Mouse (Mus musculus) embryonic stem cell, embryonic (primary cell): ENCODE measurements around the gene Actg1.

Experiments
- CTCF ChIA-PET, 4 experiments: fragments of 300-600 bp in 2 of 4; fragments of 350-600 bp in 2 of 4; sonication (Branson Sonifier 250); formaldehyde crosslinking; loops; one replicate each; lab custom pipeline; 2022; ENCODE audit warnings: inconsistent platforms in 2 of 4; lab: Charles Lee
- POLR2A ChIA-PET, 4 experiments: fragments of 300-600 bp in 2 of 4; fragments of 350-600 bp in 2 of 4; sonication (Branson Sonifier 250); formaldehyde crosslinking; loops; one replicate each; lab custom pipeline; 2022; ENCODE audit warnings: antibody characterized with exemption in 4 of 4, inconsistent platforms in 1 of 4; lab: Charles Lee

Gene Actg1

DNA sequence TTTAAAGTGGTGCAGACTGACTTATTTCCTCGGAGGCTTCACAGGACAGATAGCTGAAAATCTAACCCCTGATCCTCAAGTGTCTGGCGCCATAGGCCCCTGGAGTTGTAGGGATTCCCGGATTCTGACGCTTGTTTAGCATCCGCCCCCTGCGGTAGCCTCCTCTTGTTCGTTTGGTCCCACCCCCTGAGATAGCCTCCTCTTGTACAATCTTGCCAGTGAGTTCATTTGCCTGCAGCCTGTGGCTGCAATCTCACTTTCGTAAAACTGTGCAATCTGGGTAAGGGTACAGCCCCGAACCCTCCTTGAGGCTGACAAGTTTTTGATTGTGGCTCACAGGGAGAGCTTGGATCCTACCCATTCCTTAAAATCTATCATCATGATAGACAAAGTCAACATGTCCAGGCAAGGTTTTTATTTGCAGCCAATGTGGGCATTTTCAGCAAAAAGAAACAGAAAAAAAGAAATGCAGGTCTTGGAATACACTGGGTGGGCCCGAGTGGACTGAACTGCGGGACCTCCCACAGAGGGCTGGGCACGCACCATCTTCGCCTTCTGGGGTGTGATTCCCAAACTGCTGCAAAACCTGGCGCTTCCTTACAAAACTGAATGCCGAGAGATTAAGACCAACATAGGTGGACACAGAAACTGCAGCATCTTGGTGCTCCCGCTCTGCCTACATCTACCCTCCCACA lies 33.5 kb downstream of the Actg1 start:
- ChIA-PET POLR2A (interaction anchor here in 3 of 4 experiments (0.6 to 2.0 kb wide), 19 partner anchors 9 to 376 kb away, joined by 3 to 9 read pairs (median 4); partner anchors contain the start of genes Arl16 (in 1 of the 3), Bahcc1 (in 1 of the 3), Baiap2 (in 1 of the 3) and P4hb (in 1 of the 3)), CTCF (interaction anchor here in 3 of 4 experiments (0.5 to 2.0 kb wide), 5 partner anchors 23 to 250 kb away, joined by 3 to 11 read pairs (median 5); no protein-coding TSS in a partner anchor)

GRCm38 (mm10) chr11:120313906-120314685 lies 34.2 kb downstream of the Actg1 start:
- ChIA-PET POLR2A (interaction anchor here in 3 of 4 experiments (0.5 to 1.3 kb wide), 7 partner anchors 9 to 1057 kb away, joined by 3 to 7 read pairs (median 4); partner anchors contain the start of gene Sirt7 (in 1 of the 3)), CTCF (interaction anchor here in 1 of 4 experiments (0.5 kb wide), 1 partner anchor 24 kb away, joined by 11 read pairs; no protein-coding TSS in a partner anchor)

GRCm38 (mm10) chr11:120312069-120312468 lies 36.3 kb downstream of the Actg1 start:
- ChIA-PET POLR2A (interaction anchor here in 2 of 4 experiments (0.8 to 1.9 kb wide), 24 partner anchors 13 to 283 kb away, joined by 3 to 7 read pairs (median 3); partner anchors contain the start of genes Arl16 (in 1 of the 2), Cep131 (in 1 of the 2), Faap100 (in 1 of the 2) and Slc38a10 (in 1 of the 2)), CTCF (interaction anchor here in 2 of 4 experiments (0.7 to 1.2 kb wide), 5 partner anchors 15 to 395 kb away, joined by 3 to 4 read pairs (median 3); no protein-coding TSS in a partner anchor)

DNA sequence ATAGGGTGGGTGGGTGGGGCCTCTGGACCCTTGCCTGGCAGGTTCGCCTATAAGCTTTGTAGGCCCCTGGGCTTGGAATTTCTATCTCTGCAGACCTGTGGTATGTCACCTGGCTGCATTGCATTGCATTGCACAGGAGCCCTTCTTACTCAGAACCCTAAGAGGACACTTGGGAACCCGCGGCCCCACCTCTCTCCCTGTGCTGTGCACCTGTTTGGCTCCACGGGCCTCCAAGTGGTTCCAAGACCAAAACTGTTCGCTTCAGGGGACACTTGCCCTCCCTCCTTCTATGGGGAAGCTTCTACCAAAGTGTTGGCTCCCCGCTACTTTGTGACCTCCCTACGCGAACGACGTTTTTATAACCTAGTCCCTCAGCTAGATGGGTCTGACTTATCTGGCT lies 36.8 kb downstream of the Actg1 start:
- ChIA-PET POLR2A (interaction anchor here in 3 of 4 experiments (0.6 to 1.9 kb wide), 28 partner anchors 12 to 282 kb away, joined by 3 to 7 read pairs (median 3); partner anchors contain the start of genes Slc38a10 (in 2 of the 3), Arl16 (in 1 of the 3), Cep131 (in 1 of the 3) and Faap100 (in 1 of the 3)), CTCF (interaction anchor here in 3 of 4 experiments (0.5 to 1.2 kb wide), 6 partner anchors 14 to 396 kb away, joined by 3 to 4 read pairs (median 3); no protein-coding TSS in a partner anchor)

- POLR2A ChIA-PET, result interaction anchor here in 3 of 4 experiments (0.6 to 1.9 kb wide), 15 partner anchors 17 to 281 kb away, joined by 3 to 7 read pairs (median 3); partner anchors contain the start of genes Arl16 (in 1 of the 3) and Slc38a10 (in 1 of the 3)
- CTCF ChIA-PET, result interaction anchor here in 2 of 4 experiments (0.5 to 1.2 kb wide), 4 partner anchors 13 to 197 kb away, joined by 3 to 4 read pairs (median 3); no protein-coding TSS in a partner anchor
Measured at GRCm38 (mm10) chr11:120310813-120311312, 37.5 kb downstream of the Actg1 start.

DNA sequence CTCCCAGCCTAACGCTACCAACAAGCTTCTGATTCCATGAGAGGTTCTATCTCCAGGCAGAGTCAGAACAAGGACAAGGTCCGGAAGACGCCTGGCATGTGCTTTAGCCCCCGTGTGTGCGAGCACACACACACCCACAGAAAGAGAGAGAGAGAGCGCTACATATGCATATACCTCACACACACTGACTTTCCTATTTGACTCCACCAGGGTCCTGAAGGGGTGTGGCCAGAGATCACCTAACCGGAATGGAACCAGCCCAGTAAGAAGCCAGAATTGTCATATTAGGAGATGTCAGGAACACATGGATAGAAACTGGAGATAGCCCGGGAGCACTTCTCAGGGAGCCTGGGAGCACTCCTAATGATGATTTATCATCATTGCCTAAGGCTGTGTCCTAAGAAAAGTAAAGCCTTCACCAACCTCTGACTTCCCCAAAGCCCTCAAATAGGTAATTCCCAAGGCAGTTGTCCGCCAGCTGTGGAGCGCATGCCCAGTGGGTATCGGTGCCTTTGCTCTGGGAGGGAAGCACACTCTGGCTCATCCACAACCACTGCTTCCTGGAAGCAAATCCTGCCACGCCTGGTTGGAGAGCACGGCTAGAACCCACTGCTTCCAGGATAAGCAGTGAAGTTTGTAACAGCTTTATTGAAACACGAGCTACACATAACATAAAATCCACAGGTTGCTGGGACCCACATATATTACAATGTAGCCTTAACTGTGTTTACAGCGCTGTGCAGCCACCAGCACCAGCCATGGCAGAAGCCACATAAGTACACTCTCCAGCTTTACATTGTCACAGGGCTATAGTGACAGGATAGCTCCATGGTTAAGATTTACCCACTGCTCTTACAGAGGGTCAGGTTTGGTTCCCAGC lies 39.7 kb downstream of the Actg1 start:
- ChIA-PET POLR2A (interaction anchor here in 3 of 4 experiments (0.6 to 2.3 kb wide), 20 partner anchors 8 to 366 kb away, joined by 3 to 10 read pairs (median 4); partner anchors contain the start of genes Baiap2 (in 2 of the 3), Bahcc1 (in 1 of the 3), Gcgr (in 1 of the 3) and Slc38a10 (in 1 of the 3)), CTCF (interaction anchor here (0.5 to 5.0 kb wide), 54 partner anchors 7 to 975 kb away, joined by 3 to 39 read pairs (median 4); partner anchors contain the start of genes Bahcc1 (in 1 of the 4), Baiap2 (in 1 of the 4) and Slc38a10 (in 1 of the 4))

- POLR2A ChIA-PET, result interaction anchor here in 3 of 4 experiments (0.5 to 2.3 kb wide), 23 partner anchors 8 to 365 kb away, joined by 3 to 10 read pairs (median 4); partner anchors contain the start of genes Bahcc1 (in 2 of the 3), Baiap2 (in 1 of the 3) and Gcgr (in 1 of the 3)
Measured at GRCm38 (mm10) chr11:120307566-120308430, 40.5 kb downstream of the Actg1 start.

DNA sequence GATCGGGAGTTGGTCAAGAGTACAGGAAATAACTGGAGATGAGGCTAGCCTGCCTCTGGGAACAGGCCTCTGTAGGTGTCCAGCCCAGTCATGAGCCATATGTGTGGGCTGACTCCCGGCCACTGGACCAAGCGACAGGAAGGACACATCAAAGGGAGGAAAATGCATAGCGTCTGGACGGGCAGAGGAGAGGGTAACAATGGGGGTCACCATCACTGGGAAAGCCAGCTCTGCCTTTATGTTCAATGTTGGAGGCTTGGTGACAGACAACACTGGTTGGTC lies 41.3 kb downstream of the Actg1 start:
- ChIA-PET CTCF (interaction anchor here (0.5 to 5.0 kb wide), 33 partner anchors 9 to 1260 kb away, joined by 3 to 39 read pairs (median 5); partner anchors contain the start of genes Dus1l (in 1 of the 4), Faap100 (in 1 of the 4) and Slc38a10 (in 1 of the 4)), POLR2A (interaction anchor here in 3 of 4 experiments (0.5 to 2.7 kb wide), 17 partner anchors 9 to 429 kb away, joined by 3 to 11 read pairs (median 4); partner anchors contain the start of gene Bahcc1 (in 1 of the 3))

More at GRCm38 (mm10) chr11:120307566-120308430, 40.5 kb downstream of the Actg1 start:
- CTCF ChIA-PET, result interaction anchor here (0.5 to 5.0 kb wide), 72 partner anchors 8 to 1261 kb away, joined by 3 to 39 read pairs (median 4); partner anchors contain the start of genes Bahcc1 (in 1 of the 4), Baiap2 (in 1 of the 4), Dus1l (in 1 of the 4) and Faap100 (in 1 of the 4)

- CTCF ChIA-PET, result interaction anchor here (0.5 to 5.0 kb wide), 38 partner anchors 8 to 1259 kb away, joined by 3 to 39 read pairs (median 5); partner anchors contain the start of genes Dus1l (in 1 of the 4), Faap100 (in 1 of the 4) and Slc38a10 (in 1 of the 4)
Measured at GRCm38 (mm10) chr11:120306366-120307131, 41.8 kb downstream of the Actg1 start.

GRCm38 (mm10) chr11:120305535-120306365 lies 42.6 kb downstream of the Actg1 start:
- ChIA-PET POLR2A (interaction anchor here (0.5 to 3.0 kb wide), 49 partner anchors 9 to 803 kb away, joined by 3 to 18 read pairs (median 4); partner anchors contain the start of genes Bahcc1 (in 3 of the 4), Actg1 (in 2 of the 4), Baiap2 (in 2 of the 4) and Mrpl12 (in 1 of the 4)), CTCF (interaction anchor here (0.6 to 5.0 kb wide), 25 partner anchors 9 to 396 kb away, joined by 3 to 39 read pairs (median 4); partner anchors contain the start of gene Aatk (in 1 of the 4))

More at GRCm38 (mm10) chr11:120306366-120307131, 41.8 kb downstream of the Actg1 start:
- POLR2A ChIA-PET, result interaction anchor here in 3 of 4 experiments (0.5 to 3.0 kb wide), 25 partner anchors 9 to 804 kb away, joined by 3 to 18 read pairs (median 4); partner anchors contain the start of genes Baiap2 (in 1 of the 3) and Slc38a10 (in 1 of the 3)

DNA sequence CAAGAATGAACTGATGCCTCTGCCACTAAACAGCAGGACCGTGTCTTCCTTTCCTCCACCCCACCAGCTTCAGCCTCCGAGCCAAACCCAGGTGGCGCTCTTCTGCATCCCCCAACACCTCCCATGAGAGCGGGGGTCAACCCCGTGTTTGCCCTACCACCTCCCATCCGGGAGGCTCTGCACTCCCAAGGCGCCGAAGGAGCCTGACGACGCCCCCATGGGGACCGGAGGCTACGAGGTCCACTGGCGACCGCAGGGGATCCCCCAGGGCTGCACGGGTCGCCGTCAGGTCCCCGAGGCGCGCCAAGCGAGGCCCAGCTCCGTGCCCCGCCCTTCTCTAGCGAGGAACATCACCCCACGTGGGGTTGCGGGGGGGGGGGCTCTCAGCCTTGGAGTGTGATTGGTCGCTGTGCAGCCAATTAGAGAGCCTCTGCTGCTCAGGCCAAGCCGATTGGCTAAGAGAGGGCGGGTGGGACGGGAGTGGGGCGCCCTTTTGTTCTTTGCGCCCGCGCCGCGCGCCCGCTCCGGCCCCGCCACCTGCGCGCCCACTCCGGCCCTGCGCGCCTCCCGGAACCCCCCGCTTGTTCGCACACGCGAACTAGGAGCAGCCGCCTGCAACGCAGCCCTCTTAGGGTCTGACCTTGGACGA lies 43.3 kb downstream of the Actg1 start:
- ChIA-PET POLR2A (interaction anchor here (0.6 to 3.0 kb wide), 58 partner anchors 8 to 1959 kb away, joined by 3 to 18 read pairs (median 4); partner anchors contain the start of genes Bahcc1 (in 4 of the 4), Actg1 (in 2 of the 4), Baiap2 (in 2 of the 4) and Cenpx (in 1 of the 4)), CTCF (interaction anchor here (0.5 to 5.0 kb wide), 33 partner anchors 8 to 1083 kb away, joined by 3 to 39 read pairs (median 4); partner anchors contain the start of genes Aatk (in 1 of the 4), Arl16 (in 1 of the 4), Bahcc1 (in 1 of the 4) and Pycr1 (in 1 of the 4))

DNA sequence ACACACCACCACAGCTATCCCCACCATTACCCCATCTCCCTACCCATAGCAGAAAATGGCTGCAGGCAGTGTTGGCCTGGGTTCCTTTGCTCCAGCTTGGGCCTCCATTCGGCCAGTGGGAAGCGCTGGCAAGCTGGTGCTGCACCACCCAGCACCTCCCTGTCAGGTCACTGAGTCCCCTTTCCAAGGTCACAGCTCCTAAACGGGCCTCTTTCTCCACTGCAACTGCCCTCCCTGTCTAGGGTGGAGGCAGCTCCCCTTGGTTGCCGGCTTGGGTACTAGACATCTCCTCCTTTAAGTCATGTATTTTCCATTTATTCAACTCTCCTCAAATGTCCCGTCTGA lies 44.0 kb downstream of the Actg1 start:
- CTCF ChIA-PET, result interaction anchor here (0.5 to 5.0 kb wide), 16 partner anchors 12 to 339 kb away, joined by 3 to 39 read pairs (median 3); partner anchors contain the start of genes Aatk (in 1 of the 4), Arl16 (in 1 of the 4), Bahcc1 (in 1 of the 4) and Pycr1 (in 1 of the 4)
- POLR2A ChIA-PET, result interaction anchor here (0.6 to 3.0 kb wide), 24 partner anchors 8 to 410 kb away, joined by 3 to 18 read pairs (median 4); partner anchors contain the start of genes Bahcc1 (in 3 of the 4), Cenpx (in 1 of the 4) and Lrrc45 (in 1 of the 4)
